Mouse (Mus musculus) mature B cell (primary cell): ENCODE results near the gene Mageb4.
"Not testable (repeated sequence)": the region's sequence is repeated elsewhere in the genome, so short reads cannot be mapped to it uniquely, and the experiment has no call there.

Source experiments
- in situ Hi-C: fragments of 300-500 bp; cut with MboI; formaldehyde crosslinking; loops from 2 replicates; pipeline ENCODE4 v1.14.3; 2019

Gene Mageb4

DNA sequence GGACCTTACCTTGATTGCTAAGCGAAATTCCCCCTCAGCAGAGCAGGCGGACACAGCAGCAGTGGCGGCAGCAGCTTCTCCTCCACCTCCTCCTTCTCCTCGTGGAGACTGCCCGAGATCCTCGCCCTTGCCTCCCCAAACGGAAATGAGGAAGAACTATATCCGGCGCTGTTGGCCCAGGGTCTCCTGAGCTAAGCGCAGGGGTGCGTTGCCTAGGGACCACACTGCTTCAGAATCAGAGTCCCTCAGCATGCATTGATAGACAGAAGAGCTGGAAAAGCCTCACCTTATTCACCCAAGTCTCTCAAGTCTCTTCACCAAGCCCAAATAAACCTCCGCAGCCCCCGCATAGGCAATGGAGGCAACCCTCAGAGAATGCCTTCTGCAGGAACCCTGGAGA is at the start of gene Mageb4:
Gene Mageb4 (minus strand): TSS at position 101 of the 400 bp plus-strand sequence.
- in situ Hi-C loops, result not testable (repeated sequence)

DNA sequence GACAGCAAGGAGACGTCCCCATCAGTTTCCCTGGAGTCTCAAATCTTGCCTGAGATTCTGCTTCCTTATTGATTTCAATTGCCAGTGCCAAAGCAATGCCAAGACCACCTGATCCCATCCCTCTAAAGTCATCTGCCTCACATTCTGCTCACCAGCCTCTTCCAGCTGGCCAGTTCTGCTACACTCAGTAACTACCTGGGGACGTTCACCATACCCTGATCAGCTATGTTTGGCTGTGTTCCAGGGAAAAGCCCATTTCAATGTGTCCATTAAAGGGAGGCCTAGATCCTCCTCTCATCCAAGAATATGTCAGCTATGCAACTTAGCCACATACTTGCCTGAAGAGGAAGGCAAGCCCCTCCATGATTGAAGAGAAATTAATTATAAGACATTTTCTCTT is 20.3 kb downstream of the Mageb4 start:
- in situ Hi-C loops, result not testable (repeated sequence)

GRCm38 (mm10) chrX:86245950-86246349 is 58.9 kb downstream of the Mageb4 start:
- in situ Hi-C loops, result not testable (repeated sequence)

DNA sequence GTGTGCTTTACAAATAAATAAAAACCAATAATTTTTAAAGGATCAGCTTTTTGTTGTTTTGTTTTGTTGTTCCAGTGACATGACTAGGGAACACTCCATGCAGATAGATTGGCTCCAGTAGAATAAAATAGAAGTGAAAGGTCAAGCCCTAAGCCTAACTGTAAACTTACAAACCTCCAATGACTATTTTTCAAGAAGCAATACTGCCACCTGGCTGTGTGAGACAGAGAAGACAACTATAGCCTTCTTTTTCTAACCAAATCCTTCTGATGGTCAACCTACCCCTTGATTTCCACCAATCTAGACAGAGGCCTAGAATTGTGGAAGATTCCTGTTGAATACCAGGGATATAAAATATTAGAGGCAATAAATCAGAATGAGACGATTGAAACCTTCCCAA is 67.6 kb downstream of the Mageb4 start:
- in situ Hi-C loops, result no loop called here
